Mouse (Mus musculus): ENCODE data around the gene Rnf11. TPM values are rescaled to one million over a fixed set of nuclear protein-coding genes. Genes with fewer than 3 reads are reported as not detected.
A peak's percentile ranks its signal among the peaks of the same experiment; 100 is the strongest.

Rnf11 gene
- total RNA-seq, 1 experiment from 2014 or later: 24.7 TPM

DNA sequence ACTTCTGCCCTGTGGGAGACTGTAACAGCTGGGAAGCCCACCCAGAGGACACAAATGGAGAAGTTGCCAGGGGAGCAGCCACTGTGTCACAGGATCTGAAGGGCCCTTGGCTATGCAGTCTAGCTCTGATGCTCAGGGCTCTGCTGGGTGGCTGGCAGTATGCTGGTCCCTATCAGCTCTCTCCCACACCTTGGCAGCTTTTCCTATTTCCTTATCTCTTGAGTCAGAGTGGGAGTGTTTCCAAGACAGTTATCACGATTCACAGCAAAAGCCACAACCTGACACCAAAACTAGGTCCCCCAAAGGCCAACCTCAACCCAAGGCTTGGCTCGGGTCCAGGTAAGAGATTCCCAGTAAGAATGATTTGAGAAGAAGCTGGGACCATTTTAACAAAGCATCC, 39.1 kb downstream of the Rnf11 start:
- peak; percentile 90 for ATAC-seq (replicated peaks; ENCODE audit: low read depth, poor library complexity, severe bottlenecking)

DNA sequence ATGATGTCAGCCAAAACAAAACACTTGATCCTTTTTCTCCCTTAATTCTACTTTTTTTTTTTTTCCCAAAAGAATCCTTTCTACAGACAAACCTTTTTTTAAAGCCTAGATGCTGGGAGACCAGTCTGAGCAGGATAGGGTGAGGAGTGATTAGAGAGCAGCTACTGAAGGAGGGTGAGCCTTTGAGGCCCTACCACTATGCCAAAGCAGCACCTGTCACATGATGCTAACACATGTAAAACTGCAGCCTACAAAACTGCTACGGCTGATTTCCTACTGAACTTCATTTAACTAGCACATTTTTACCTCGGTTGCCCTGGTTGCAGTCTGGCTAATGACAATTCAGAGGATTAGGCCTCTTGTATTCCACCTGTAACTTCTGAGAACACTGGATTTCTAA, 39.6 kb downstream of the Rnf11 start:
- no peak for ATAC-seq (replicated peaks; ENCODE audit: low read depth, poor library complexity, severe bottlenecking)

DNA sequence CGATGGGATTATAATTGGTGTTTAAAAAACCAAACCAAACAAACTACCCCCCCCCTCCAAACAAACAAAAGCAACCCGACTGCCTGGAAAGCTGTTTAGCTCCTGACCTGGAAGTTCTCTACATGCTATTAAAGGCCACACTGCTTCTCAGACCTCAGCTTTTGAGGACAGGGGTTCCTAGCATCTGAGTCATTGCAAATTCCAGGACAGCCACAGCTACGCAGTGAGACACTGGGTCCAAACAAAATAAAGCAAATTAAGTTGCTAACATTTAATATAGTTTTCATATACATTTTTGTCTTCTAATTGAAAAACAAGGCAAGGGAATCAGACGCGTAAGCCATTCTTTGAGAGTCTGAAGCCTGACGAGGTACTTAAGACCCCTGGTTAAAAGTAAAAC, 40.1 kb downstream of the Rnf11 start:
- no peak for ATAC-seq (replicated peaks; ENCODE audit: low read depth, poor library complexity, severe bottlenecking)

DNA sequence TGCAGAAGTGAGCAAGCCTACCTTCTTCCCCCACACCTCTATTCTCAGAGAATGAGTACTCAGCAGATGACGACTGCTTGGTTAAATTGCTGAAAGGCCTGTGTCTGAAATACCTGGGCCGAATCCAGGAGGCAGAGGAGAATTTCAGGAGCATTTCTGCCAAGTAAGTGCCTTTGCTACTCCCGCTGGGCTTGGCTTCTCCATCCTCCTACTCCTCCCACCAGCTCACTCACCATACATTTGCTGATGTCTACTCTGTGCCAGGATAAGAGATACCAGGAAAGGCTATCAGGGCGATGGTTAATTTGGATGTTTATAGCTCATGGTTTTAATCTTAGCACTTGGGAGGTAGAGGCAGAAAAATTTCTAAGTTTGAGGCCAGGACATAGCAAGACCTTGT, 41.9 kb downstream of the Rnf11 start:
- ATAC-seq (replicated peaks; ENCODE audit: low read depth, poor library complexity, severe bottlenecking): no peak

DNA sequence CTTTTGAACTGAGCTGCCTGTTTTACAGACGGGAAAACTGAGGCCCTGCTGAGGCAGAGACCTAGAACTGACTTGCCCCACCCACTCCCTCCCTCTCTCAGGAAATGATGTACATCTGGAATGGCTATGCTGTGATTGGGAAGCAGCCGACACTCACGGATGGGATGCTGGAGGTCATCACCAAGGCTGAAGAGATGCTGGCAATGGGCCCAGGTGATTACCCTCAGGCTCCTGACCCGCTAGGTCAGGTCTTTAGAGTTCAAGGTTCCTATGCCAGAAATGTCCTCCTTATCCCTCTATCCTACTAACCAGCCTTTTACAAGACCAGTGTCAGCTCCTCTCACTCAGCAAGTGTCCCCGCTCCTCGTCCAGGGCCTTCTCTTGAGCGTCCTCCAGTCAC, 42.4 kb downstream of the Rnf11 start:
- ATAC-seq (replicated peaks; ENCODE audit: low read depth, poor library complexity, severe bottlenecking): no peak

DNA sequence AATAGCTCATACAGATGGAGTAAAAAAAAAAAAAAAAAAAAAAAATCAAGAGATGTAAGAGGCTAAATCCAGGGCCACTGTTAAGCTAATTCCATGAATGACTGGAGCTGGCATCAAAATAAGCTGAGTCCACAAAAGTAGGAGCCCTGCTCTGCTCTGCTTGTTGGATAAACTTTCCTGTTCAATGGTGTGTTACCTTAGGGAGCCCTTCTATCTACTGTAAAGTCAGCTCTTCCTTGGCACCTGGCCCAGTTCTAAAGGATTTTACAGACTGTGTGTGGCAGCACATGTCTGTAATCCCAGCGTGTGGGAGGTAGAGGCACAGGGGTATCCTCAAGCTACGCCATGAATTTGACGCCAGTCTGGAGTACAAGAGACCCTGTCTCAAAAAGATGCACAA, 43.5 kb downstream of the Rnf11 start:
- ATAC-seq (replicated peaks; ENCODE audit: low read depth, poor library complexity, severe bottlenecking): no peak

DNA sequence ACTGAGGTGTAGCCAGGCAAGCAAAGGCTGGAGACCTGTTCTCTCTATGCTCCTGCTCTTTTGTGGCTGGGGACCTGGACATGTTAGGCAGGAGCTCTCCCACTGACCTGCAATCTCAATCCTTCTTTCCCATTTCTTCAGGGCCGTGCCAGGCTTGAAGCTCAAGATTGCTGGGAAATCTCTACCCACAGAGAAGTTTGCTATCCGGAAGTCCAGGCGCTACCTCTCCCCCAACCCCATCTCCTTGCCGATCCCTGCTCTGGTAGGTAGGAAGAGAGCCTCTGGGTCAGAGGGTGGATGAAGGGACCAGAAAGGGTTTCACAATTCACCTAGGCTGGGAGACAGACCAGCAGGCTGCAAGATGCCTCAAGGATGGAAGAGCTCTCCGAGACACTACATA, 44.1 kb downstream of the Rnf11 start:
- no peak for ATAC-seq (replicated peaks; ENCODE audit: low read depth, poor library complexity, severe bottlenecking)

DNA sequence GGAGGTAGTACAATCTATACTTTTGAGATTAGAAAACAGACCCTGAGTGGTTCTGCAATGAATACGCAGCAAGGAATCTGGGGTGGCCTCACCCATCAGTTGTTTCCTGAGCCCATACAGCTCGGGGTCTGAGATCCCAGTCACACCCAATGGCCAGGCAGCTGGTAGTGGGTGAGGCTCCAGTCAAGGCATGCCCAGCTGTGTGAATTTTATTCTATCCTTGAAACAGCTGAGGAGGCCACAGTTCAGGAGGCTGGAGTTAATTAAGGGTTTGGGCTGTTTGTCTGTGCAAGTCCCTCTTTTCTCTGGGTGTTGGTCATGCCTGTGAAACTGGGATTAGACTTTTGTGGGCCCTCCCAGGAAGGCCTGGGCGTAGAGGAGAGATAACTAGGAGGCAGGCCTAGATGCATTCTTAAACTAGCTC, 44.7 kb downstream of the Rnf11 start:
- ATAC-seq (replicated peaks; ENCODE audit: low read depth, poor library complexity, severe bottlenecking): peak; percentile 54

DNA sequence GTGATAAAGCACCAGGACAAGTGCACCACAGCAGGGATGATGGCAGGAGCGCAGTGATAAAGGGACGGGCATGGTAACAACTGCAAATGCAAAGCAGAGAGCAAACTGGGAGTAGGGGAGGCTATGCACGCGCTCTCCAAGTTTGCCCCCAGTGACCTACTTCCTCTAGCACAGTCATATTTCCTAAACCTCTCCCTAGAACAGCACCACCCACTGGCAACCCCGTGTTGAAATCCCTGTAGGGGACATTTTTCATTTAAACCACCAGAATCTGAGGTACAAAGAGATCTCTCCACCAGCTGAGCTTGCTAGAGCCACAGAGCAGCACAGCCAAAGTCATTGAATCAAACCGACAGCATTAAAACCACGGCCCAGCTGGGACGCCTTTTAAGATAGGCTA, 45.4 kb downstream of the Rnf11 start:
- ATAC-seq (replicated peaks; ENCODE audit: low read depth, poor library complexity, severe bottlenecking): peak; percentile 20

DNA sequence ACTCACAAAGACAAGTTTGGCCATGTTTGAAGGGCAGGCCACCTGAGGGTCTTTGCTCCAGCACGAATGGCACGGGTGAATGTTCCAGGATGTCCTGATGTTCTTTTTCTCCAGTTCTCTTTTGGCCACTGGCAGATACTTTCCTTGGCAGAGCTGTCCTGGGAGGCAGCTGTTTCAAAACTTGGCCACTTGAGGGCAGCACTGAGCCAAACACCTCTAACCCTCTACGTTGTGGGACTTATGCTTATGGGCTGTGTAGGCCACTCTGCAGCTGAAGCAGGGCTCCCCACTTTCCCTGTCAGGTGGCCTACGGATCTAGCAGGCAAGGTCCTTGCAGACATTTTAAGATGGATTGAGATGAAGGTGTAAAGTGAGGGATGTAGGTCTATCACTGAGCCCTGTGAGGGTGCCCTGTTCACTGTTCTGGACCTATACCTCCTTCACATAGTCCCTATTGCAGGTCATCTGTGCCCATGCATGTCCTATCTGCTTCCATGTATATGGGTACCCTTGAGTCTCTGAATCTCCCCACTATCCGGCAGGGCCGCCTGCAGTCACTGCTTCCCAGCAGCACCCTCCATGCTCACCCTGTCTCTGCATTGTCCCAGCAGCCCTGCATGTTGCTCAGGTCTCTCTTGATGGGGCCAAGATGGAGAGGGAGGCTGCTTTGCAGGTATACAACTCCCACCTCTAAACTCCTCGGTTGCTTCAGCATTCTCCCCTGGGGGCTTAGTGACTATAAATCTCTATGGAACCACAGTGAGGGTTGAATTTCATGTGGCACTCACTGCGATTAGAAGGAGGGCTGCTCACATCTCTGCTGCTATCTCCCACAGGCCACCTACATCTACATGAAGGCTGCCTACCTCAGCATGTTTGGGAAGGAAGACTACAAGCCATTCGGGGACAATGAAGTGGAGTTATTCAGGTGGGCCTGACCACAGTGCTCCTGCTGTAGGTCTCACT, 46.3 kb downstream of the Rnf11 start:
- ATAC-seq (replicated peaks; ENCODE audit: low read depth, poor library complexity, severe bottlenecking): peak; percentile 68

DNA sequence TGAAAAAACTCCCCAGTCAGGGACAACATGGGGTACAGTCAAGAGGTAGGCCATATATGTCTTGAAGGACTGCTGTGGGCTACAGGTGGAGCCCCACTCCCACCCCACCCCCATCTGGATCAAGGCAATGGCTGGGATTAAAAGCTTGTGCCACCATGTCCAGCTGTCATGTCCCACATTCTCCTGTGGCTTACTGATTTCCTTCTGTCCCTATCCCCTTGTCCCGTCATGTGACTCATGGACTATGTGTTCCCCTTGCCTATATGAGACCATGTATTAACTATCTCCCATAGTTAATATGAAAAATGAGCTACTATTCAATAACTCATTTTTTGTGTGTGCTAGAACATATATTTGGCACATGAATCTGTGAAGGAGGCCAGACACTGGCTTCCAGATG, 50.3 kb downstream of the Rnf11 start:
- no peak for ATAC-seq (replicated peaks; ENCODE audit: low read depth, poor library complexity, severe bottlenecking)

DNA sequence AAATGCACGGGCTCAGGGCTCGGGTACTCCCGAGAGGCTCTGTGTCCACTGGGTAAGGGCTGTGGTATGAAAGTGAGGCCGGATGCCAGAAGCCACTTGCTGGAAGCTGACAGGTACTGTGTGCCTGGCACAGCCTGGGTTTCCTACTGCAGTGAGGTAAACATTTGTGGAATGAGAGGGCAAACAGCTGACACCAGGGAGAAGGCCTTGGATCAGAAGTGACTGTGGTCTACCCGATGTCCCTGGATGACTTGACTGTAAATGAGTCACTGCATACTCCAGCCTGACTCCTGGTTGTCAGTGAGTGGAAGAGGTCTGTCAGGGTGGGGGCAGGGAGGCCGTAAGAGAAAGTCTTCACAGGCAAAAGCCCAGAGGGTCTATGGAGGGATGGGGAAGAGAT, 50.9 kb downstream of the Rnf11 start:
- no peak for ATAC-seq (replicated peaks; ENCODE audit: low read depth, poor library complexity, severe bottlenecking)

DNA sequence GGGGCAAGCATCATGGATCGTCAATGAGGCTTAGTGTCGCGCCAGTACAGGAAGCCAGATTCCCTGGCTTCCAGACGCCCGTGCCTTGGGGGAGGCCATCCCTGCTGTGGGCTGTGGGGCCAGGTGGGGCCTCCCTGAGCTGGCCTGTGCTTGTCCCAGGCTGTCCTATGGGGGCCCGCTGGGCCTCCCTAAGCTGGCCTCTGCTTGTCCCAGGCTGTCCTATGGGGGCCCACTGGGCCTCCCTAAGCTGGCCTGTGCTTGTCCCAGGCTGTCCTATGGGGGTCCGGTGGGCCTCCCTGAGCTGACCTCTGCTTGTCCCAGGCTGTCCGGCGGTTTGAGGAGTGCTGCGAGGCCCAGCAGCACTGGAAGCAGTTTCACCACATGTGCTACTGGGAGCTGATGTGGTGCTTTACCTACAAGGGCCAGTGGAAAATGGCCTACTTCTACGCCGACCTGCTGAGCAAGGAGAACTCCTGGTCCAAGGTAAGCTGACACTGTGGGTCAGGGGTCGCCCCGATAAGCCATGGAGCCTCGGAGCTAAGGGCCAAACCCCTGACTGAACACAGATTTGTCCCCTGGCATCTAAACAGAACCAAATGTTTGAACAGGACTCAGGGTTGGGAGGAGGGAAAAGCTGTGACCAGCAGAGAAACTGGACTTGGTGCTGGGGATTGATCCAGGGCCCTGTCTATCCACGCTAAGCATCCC, 51.7 kb downstream of the Rnf11 start:
- no peak for ATAC-seq (replicated peaks; ENCODE audit: low read depth, poor library complexity, severe bottlenecking)

DNA sequence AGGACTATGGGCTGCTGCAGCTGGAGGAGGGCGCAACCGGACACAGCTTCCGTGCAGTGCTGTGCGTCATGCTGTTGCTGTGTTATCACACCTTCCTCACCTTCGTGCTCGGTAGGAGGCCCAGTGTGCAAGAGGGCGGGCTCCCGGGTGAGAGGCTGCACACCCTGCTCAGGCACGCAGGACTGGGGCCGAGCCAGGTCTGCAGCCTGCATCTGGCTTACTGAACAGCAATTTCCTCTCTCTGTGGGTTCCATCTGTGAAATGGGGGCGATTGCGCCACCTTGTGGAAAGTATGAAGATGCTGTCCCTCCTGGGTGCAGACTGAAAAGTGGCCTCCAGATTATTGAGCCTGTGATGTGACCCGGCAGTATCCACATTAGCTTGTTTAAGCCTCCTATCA, 53.7 kb downstream of the Rnf11 start:
- ATAC-seq (replicated peaks; ENCODE audit: low read depth, poor library complexity, severe bottlenecking): peak; percentile 51

DNA sequence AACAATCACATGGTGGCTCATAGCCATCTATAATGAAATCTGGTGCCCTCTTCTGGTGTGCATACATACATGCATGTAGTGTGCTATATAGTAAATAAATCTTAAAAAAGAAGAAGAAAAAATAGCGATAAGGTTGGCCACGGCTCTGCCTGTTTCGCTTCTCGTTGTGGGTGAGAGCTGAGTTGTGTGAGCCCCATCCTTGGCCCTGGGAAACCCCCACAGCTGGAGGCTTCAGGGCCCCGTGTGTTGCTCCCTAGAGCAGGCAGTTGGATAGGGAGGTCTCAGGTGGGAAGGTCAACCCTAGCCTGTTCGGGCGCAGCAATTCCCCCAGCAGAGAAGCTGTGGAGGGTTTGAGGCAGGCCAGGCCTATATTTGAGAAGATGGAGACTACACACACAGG, 54.3 kb downstream of the Rnf11 start:
- no peak for ATAC-seq (replicated peaks; ENCODE audit: low read depth, poor library complexity, severe bottlenecking)

DNA sequence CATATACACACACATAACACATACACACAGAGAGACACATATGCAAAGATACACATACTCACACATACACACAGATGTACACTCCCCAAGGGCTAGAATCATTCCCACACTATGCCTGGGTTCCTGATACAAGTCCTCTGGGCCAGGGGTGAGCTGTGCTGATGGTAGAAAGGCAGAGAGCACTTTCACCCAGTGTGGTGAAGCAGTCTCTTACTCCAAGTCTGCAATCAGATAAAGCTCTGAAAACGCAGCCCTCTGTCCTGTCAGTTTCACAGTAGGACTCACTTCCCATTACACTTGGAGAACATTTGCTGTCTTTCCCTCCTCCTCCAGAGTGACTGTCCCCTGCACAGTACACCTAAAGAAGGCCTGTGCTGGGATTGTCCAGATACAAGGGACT, 57.5 kb downstream of the Rnf11 start:
- no peak for ATAC-seq (replicated peaks; ENCODE audit: low read depth, poor library complexity, severe bottlenecking)

DNA sequence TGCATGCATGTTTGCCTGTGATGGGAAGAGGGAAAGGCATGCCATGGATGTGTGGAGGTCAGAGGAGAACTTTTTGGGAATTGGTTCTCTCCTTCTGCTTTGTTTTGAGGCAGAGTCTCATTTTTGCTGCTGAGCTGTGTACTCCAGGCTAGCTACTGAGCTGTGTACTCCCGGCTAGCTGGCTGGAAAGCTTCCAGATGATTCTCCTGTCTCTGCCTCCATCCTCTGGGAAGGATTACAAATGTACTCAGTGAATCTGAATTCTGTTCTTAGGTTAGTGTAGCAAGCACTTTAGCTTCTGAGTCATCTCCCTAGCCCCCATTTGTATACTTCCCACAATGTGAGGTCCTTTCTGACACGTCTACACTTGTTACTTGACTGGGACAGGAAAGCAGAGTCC, 61.1 kb downstream of the Rnf11 start:
- ATAC-seq (replicated peaks; ENCODE audit: low read depth, poor library complexity, severe bottlenecking): no peak

DNA sequence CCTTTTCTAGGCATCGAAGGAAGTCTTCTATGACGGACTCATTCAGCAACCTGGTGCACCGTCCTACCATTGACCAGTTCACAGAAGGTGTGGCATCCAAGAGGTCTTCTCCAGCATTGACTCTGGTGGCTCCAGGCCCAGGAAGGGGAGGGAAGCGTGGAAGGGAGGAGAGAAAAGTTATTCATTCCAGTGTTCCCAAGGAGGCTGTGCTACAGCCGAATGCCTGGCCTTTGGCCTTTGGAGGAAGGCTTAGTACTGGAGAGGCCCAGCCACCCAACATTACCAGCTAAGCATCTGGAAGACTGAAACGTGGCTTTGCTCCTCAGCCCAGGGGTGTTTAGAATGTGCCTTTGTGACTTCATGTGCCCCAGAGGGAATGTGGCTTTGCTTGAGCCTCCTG, 62.1 kb downstream of the Rnf11 start:
- ATAC-seq (replicated peaks; ENCODE audit: low read depth, poor library complexity, severe bottlenecking): no peak

DNA sequence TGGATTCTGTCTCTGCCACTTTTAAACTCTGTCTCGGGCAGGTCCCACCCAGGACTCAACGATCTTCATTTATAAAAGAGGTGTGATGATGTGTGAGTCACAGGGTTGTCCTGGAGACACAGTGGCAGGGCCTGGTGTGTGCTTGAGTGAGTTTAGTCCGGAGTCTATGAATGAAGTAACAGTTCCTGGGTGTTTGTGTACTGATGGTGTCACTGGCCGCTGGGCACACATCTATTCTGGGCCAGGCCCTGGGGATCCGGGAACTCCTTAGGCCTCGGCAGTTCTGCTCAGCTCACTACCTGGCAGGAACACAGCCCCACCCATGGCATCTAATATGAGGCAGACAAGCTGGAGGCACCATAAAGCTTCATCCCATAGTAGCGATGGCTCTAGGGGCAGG, 62.9 kb downstream of the Rnf11 start:
- no peak for ATAC-seq (replicated peaks; ENCODE audit: low read depth, poor library complexity, severe bottlenecking)

DNA sequence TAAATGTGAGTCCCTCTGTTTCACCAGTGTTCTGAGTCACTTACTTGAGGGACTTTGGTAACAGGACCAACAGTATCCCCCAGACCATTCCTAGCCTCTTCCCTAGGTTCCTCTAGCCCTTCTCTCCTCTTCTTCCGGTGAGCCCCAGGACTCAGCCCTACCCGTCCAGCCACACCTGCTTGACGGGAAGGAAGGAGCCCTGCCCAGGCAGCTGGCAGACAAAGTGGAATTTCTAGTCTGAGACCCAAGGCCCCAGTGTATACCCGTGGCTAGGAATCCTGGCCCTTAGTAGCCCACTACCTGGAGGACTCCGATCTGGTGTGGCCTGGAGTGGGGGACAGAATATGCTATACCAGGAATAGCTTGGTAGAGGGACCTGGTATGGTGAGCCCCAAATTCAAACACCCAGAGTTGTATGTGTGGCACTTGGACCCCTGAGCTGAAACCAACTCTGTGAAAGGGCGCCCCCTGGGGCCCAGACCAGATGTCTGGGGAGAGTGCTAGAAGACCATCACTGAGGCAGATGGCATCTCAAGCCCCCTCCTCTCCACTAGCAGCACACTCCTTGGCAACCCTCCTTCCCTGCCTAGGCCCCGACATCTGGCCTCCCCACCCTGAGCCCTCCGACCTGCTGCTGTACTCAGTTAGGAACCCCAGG, 64.3 kb downstream of the Rnf11 start:
- peak; percentile 40; the same call in 1 of the 2 replicates for ATAC-seq (replicated peaks; ENCODE audit: low read depth, poor library complexity, severe bottlenecking)

DNA sequence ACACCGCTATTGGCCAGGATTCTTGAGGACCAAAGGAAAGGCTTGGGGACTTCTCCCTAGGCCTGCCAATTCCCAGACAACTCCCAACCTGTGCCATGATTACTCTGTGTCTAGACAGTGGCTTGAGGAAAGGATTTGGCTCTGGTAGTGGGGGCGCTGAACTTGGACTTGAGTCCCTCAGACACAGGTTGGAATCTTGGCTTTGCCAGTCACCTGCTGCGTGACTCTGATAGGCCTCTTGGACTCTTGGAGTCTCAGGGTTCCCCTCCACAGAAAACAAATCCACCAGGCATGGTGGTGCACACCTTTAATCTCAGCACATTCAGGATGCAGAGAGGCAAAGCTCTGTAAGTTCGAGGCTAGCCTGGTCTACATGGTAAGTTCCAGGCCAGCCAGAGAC, 65.0 kb downstream of the Rnf11 start:
- no peak for ATAC-seq (replicated peaks; ENCODE audit: low read depth, poor library complexity, severe bottlenecking)
